Mouse (Mus musculus) heart, embryonic 15.5 days (tissue): ENCODE results near the gene Fthl17f. TPM values are rescaled to one million over a fixed set of nuclear protein-coding genes. Genes with fewer than 3 reads are reported as not detected.
"Not testable (repeated sequence)": the region's sequence is repeated elsewhere in the genome, so short reads cannot be mapped to it uniquely, and the experiment has no call there.

Experiments
- ATAC-seq: fragments of 200-750 bp; cut with Nextera tagmentation; replicated peaks from 2 replicates; pipeline ENCODE4 v1.8.0; 2017; ENCODE audit warnings: low read depth, moderate TSS enrichment; ENCODE audit not compliant: insufficient number of reproducible peaks, insufficient read depth, low FRiP score
- H3K27ac ChIP-seq: fragments of 300-500 bp; sonication (generic); 2 replicates; pipeline ENCODE4 v1.5.1; 2015; ENCODE audit warnings: mild to moderate bottlenecking, inconsistent platforms
- H3K27me3 ChIP-seq: fragments of 300-500 bp; sonication (generic); 2 replicates; pipeline ENCODE4 v1.6.1; 2015; ENCODE audit warnings: inconsistent platforms
- H3K36me3 ChIP-seq: fragments of 300-500 bp; sonication (generic); 2 replicates; pipeline ENCODE4 v1.6.1; 2015; ENCODE audit warnings: mild to moderate bottlenecking, inconsistent platforms
- H3K4me1 ChIP-seq: fragments of 300-500 bp; sonication (generic); replicated peaks from 2 replicates; pipeline ENCODE4 v1.6.1; 2015; ENCODE audit warnings: inconsistent platforms
- H3K4me2 ChIP-seq: fragments of 300-500 bp; sonication (generic); 2 replicates; pipeline ENCODE4 v1.6.1; 2015; ENCODE audit warnings: inconsistent platforms, mild to moderate bottlenecking, moderate library complexity
- H3K4me3 ChIP-seq: fragments of 300-500 bp; sonication (generic); 2 replicates; pipeline ENCODE4 v1.5.1; 2015; ENCODE audit warnings: mild to moderate bottlenecking, inconsistent platforms
- H3K9ac ChIP-seq: fragments of 300-500 bp; sonication (generic); 2 replicates; pipeline ENCODE4 v1.6.1; 2015; ENCODE audit warnings: mild to moderate bottlenecking, inconsistent platforms
- H3K9me3 ChIP-seq: fragments of 300-500 bp; sonication (generic); replicated peaks from 2 replicates; pipeline ENCODE4 v1.6.1; 2016; ENCODE audit warnings: inconsistent platforms
- WGBS: fragments of 180-500 bp; shearing (Covaris S2); methylation state at CpG from one replicate; pipeline ENCODE4 v1.1.7; 2015; ENCODE audit warnings: mixed read lengths; 5-methylcytosine and 5-hydroxymethylcytosine counted together
- polyA plus RNA-seq: library from polyadenylated mRNA; unstranded; fragments of >200 nt; fragmentation: Nextera tagmentation; extraction: Ambion mirVana; gene quantifications from 2 replicates; pipeline ENCODE4 v1.2.1, GENCODE M21; 2015

Gene Fthl17f
- polyA plus RNA-seq = not detected in 2 replicates

- H3K36me3 ChIP-seq, H3K4me1 ChIP-seq, H3K9me3 ChIP-seq, H3K27me3 ChIP-seq, ATAC-seq, H3K9ac ChIP-seq, H3K4me3 ChIP-seq, H3K27ac ChIP-seq, H3K4me2 ChIP-seq: not testable (repeated sequence)
- 83% methylated on average over 11 of the region's 11 CpGs for WGBS
Measured at GRCm38 (mm10) chrX:9062715-9063114, at the start of gene Fthl17f. Gene Fthl17f (plus strand): TSS chrX:9063015.

- Histone ChIP-seq H3K4me3 (no peak overlapping the region), H3K9me3 (no peaks in the 10 kb centered on the region), H3K4me1 (no peaks in the 10 kb centered on the region), H3K27ac (no peak overlapping the region), H3K36me3 (no peaks in the 10 kb centered on the region), H3K27me3 (no peaks in the 10 kb centered on the region), H3K4me2 (no peak overlapping the region), H3K9ac (no peak overlapping the region)
- no peak for ATAC-seq
- WGBS = 38% methylated on average over 1 of the region's 1 CpGs
Measured at GRCm38 (mm10) chrX:9016079-9016478, 46.7 kb upstream of the Fthl17f start.

- Histone ChIP-seq H3K9ac (no peak overlapping the region), H3K36me3 (no peaks in the 10 kb centered on the region), H3K27ac (no peak overlapping the region), H3K4me2 (no peak overlapping the region), H3K9me3 (no peaks in the 10 kb centered on the region), H3K4me1 (no peaks in the 10 kb centered on the region), H3K4me3 (no peak overlapping the region), H3K27me3 (no peaks in the 10 kb centered on the region)
- WGBS = 59% methylated on average over 10 of the region's 10 CpGs
- no peak for ATAC-seq
Measured at GRCm38 (mm10) chrX:9019481-9019880, 43.3 kb upstream of the Fthl17f start.

- not testable (repeated sequence) for H3K9ac ChIP-seq, H3K4me2 ChIP-seq, H3K4me3 ChIP-seq, ATAC-seq, H3K9me3 ChIP-seq, H3K27ac ChIP-seq, H3K4me1 ChIP-seq, H3K27me3 ChIP-seq, H3K36me3 ChIP-seq
- 57% methylated on average over 1 of the region's 10 CpGs for WGBS
Measured at GRCm38 (mm10) chrX:9033193-9033592, 29.6 kb upstream of the Fthl17f start, which contains the start of gene Fthl17e. Gene Fthl17e (plus strand): TSS chrX:9033493.

- not testable (repeated sequence) for H3K27ac ChIP-seq, H3K9me3 ChIP-seq, H3K4me1 ChIP-seq, ATAC-seq, H3K4me3 ChIP-seq, H3K4me2 ChIP-seq, H3K9ac ChIP-seq, H3K36me3 ChIP-seq, H3K27me3 ChIP-seq
- 33% methylated on average over 3 of the region's 4 CpGs for WGBS
Measured at GRCm38 (mm10) chrX:9041611-9042010, 21.2 kb upstream of the Fthl17f start.

- WGBS = 28% methylated on average over 9 of the region's 9 CpGs
- H3K4me1 ChIP-seq, H3K36me3 ChIP-seq, ATAC-seq, H3K4me2 ChIP-seq, H3K4me3 ChIP-seq, H3K27ac ChIP-seq, H3K9ac ChIP-seq, H3K9me3 ChIP-seq, H3K27me3 ChIP-seq: not testable (repeated sequence)
Measured at GRCm38 (mm10) chrX:9060952-9061351, 1.9 kb upstream of the Fthl17f start.

- Histone ChIP-seq H3K4me2 (no peak overlapping the region), H3K9ac (no peak overlapping the region), H3K4me1 (no peaks in the 10 kb centered on the region), H3K9me3 (no peaks in the 10 kb centered on the region), H3K27ac (no peak overlapping the region), H3K4me3 (no peak overlapping the region), H3K27me3 (no peaks in the 10 kb centered on the region), H3K36me3 (no peaks in the 10 kb centered on the region)
- no peak for ATAC-seq
- WGBS = 82% methylated on average over 4 of the region's 4 CpGs
Measured at GRCm38 (mm10) chrX:9062101-9062500, 714 bp upstream of the Fthl17f start.

- not testable (repeated sequence) for H3K27me3 ChIP-seq, ATAC-seq, H3K9ac ChIP-seq, H3K36me3 ChIP-seq, H3K9me3 ChIP-seq, H3K27ac ChIP-seq, H3K4me2 ChIP-seq, H3K4me1 ChIP-seq, H3K4me3 ChIP-seq
- 14% methylated on average over 10 of the region's 10 CpGs for WGBS
Measured at GRCm38 (mm10) chrX:9077699-9078098, 14.9 kb downstream of the Fthl17f start.

GRCm38 (mm10) chrX:9095066-9095465 lies 32.3 kb downstream of the Fthl17f start:
- H3K27me3 ChIP-seq, H3K4me3 ChIP-seq, ATAC-seq, H3K9me3 ChIP-seq, H3K4me1 ChIP-seq, H3K9ac ChIP-seq, H3K27ac ChIP-seq, H3K36me3 ChIP-seq, H3K4me2 ChIP-seq: not testable (repeated sequence)

GRCm38 (mm10) chrX:9104262-9104661 lies 41.4 kb downstream of the Fthl17f start, which contains the start of gene 4930402K13Rik:
Gene 4930402K13Rik (plus strand): TSS chrX:9104562.
- Histone ChIP-seq H3K9ac (no peak within 1 kb of the TSS), H3K4me2 (no peak within 1 kb of the TSS), H3K4me1 (no peaks in the 10 kb centered on the region), H3K27ac (no peak within 1 kb of the TSS), H3K4me3 (no peak within 1 kb of the TSS), H3K9me3 (no peaks in the 10 kb centered on the region), H3K36me3 (no peaks in the 10 kb centered on the region), H3K27me3 (no peaks in the 10 kb centered on the region)
- no peak for ATAC-seq
- WGBS = 84% methylated on average over 6 of the region's 6 CpGs

GRCm38 (mm10) chrX:9110381-9110780 lies 47.6 kb downstream of the Fthl17f start:
- Histone ChIP-seq H3K4me2 (no peak overlapping the region), H3K4me3 (no peak overlapping the region), H3K9ac (no peak overlapping the region), H3K9me3 (no peaks in the 10 kb centered on the region), H3K36me3 (no peaks in the 10 kb centered on the region), H3K27me3 (no peaks in the 10 kb centered on the region), H3K4me1 (no peaks in the 10 kb centered on the region), H3K27ac (no peak overlapping the region)
- 41% methylated on average over 2 of the region's 2 CpGs for WGBS
- no peak for ATAC-seq
